Mouse (Mus musculus) spleen, adult 2 months (tissue): ENCODE measurements around the gene Ly6g5c.
A peak's percentile ranks its signal among the peaks of the same experiment; 100 is the strongest.

ENCODE experiments used
- CTCF ChIP-seq: fragments of 200-500 bp; IDR thresholded peaks from 2 replicates; pipeline ENCODE4 v1.5.1; 2011; ENCODE audit warnings: mild to moderate bottlenecking, inconsistent platforms; ENCODE audit not compliant: insufficient read depth, insufficient read length, insufficient replicate concordance; ENCODE audit errors: extremely low read depth
- POLR2A ChIP-seq: fragments of 200-500 bp; IDR thresholded peaks from 2 replicates; pipeline ENCODE4 v1.6.1; 2011; ENCODE audit warnings: low read depth, low read length, inconsistent platforms

DNA sequence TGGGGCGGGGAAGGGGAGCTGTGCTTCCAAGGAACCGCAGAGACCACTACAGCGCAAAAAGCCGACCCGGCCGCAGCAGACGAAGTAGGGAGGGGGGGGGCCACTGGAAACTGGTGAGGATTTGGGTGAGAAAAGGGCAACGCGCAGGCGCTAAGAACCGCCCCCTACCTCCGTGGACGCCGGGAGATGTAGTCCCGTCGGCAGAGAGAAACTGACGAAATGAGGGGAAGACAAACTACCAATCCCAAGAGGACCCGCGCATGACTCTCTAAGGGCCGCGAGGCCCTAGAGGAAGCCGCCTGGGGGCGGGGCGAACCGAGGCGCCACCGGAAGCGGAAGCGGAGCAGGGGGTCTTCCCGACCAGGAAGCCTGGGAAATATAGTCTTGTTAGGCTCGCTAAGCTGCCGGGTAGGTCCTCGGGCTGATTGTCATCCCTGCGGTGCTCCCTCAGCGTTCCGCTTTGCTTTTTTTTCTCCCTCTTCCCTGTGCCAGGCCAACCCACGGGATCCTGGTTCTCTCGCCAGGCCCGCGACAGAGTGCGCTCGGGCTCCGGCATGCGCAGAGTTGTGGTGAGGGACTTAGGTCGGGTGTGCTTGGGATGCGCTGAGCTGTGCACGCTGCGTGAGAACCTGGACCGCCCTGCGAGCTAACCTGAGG, 13.2 kb downstream of the Ly6g5c start, which contains the start of gene Gpank1:
- TF ChIP-seq CTCF: no peak
- peak; percentile 34; the same call in 1 of the 2 replicates for TF ChIP-seq POLR2A
